Mouse (Mus musculus): ENCODE data around the gene A930017K11Rik. TPM values are rescaled to one million over a fixed set of nuclear protein-coding genes. Genes with fewer than 3 reads are reported as not detected.

A930017K11Rik gene
- polyA plus RNA-seq, 1 experiment from 2014 or later: 0.09 TPM

DNA sequence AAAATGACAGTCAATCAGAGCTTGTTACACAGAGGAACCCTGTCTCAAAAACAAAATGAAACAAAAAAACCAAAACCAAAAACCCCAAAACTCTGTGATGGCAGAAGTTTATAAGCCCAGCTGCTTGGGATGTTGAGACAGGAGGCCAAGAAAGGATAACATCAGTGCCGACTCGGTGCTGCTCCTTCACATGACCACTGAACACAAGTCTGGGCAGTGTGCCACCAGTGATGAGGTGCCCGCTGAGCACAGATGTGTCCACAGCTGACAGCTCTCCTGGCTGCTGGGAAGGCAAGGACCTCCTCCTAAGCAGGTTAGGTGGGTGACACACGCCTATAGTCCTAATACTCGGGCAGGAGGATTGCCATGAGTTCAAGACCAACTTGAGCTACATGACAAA lies 30.2 kb downstream of the A930017K11Rik start:
- Histone ChIP-seq H3K36me3 (ENCODE audit: control insufficient read depth, insufficient read depth) (peaks cover 15% of the 10 kb centered on the region), H3K4me3 (ENCODE audit: low read depth, low read length) (no peak overlapping the region), H3K9me3 (ENCODE audit: control insufficient read depth) (no peaks in the 10 kb centered on the region), H3K4me2 (replicated peaks; ENCODE audit: low read depth) (no peak overlapping the region), H3K27me3 (replicated peaks; ENCODE audit: control insufficient read depth, insufficient read depth, low read length) (no peaks in the 10 kb centered on the region), H3K9ac (ENCODE audit: low read depth, low read length) (no peak overlapping the region), H3K27ac (ENCODE audit: low read depth, low read length) (no peak overlapping the region), H3K4me1 (replicated peaks; ENCODE audit: control insufficient read depth, insufficient read depth, low read length) (peaks cover 11% of the 10 kb centered on the region)
- no peak for TF ChIP-seq CTCF (IDR thresholded peaks at IDR 0.05; ENCODE audit: low read depth)
- 80% methylated on average over 5 of the region's 5 CpGs for WGBS
- ATAC-seq: no peak

DNA sequence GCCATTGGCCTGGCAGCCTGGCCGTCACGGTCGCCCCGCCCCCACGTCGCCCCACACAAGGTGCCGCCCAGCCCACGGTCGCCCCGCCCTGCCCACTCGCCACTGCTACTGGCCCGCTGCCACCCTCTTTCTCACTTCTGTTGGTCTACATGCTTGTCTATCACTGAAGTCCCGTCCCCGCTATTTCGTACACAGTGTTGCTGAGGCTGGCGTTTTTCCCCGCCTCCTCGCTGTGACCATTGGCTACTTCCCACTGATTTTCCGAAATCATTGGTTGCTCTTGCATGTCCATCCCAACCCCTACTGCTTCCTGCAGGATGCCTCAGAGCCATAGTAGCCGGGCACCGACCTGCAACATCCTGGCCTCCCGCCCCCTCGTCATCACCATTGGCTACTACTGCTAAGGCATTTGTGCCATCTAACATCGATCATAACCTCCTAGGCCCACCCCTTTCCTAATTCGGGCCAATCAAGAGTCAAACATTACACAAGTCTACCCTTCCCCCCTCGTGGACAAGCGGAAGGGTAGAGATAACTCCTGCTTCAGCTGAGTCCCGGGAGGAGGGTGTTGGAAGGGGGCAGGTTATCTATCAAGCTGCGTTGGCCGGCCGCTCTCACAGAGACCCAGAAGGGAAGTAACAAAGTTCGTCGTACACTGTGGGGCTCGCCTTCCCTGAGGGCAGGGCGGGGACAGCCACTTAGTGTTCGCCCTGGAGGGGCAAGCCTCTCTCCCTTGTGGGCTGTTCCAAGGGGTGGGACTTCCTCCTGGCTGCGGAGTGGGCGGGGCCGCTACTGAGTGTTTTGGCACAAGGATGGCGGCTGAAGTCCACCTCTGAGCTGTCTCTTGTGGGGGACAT lies 32.4 kb downstream of the A930017K11Rik start:
- under 1% methylated on average over 35 of the region's 40 CpGs for WGBS

GRCm38 (mm10) chr17:25919144-25919785 lies 33.1 kb downstream of the A930017K11Rik start, which contains the start of gene Rab40c:
Rab40c (minus strand) TSS chr17:25919727.
- WGBS: 0% methylated on average over 55 of the region's 78 CpGs

More for the DNA sequence above, 32.4 kb downstream of the A930017K11Rik start:
- H3K27ac ChIP-seq (ENCODE audit: low read depth, low read length): peak overlapping the region; percentile 89
- H3K9me3 ChIP-seq (ENCODE audit: control insufficient read depth): no peaks in the 10 kb centered on the region
- peak overlapping the region; percentile 75 for H3K4me3 ChIP-seq (ENCODE audit: low read depth, low read length)
- H3K4me1 ChIP-seq (replicated peaks; ENCODE audit: control insufficient read depth, insufficient read depth, low read length): peaks cover 17% of the 10 kb centered on the region
- peak; percentile 98 for ATAC-seq
- peak overlapping the region; percentile 55 for H3K9ac ChIP-seq (ENCODE audit: low read depth, low read length)
- TF ChIP-seq CTCF (IDR thresholded peaks at IDR 0.05; ENCODE audit: low read depth): peak; percentile 0; the same call in 1 of the 2 replicates
- no peaks in the 10 kb centered on the region for H3K36me3 ChIP-seq (ENCODE audit: control insufficient read depth, insufficient read depth)
- H3K27me3 ChIP-seq (replicated peaks; ENCODE audit: control insufficient read depth, insufficient read depth, low read length): no peaks in the 10 kb centered on the region
- peak overlapping the region; percentile 89 for H3K4me2 ChIP-seq (replicated peaks; ENCODE audit: low read depth)

GRCm38 (mm10) chr17:25918037-25918750 lies 34.2 kb downstream of the A930017K11Rik start:
- Histone ChIP-seq H3K9me3 (ENCODE audit: control insufficient read depth) (no peaks in the 10 kb centered on the region), H3K27ac (ENCODE audit: low read depth, low read length) (peak overlapping the region; percentile 60), H3K36me3 (ENCODE audit: control insufficient read depth, insufficient read depth) (no peaks in the 10 kb centered on the region), H3K27me3 (replicated peaks; ENCODE audit: control insufficient read depth, insufficient read depth, low read length) (no peaks in the 10 kb centered on the region), H3K4me2 (replicated peaks; ENCODE audit: low read depth) (peak overlapping the region; percentile 89), H3K9ac (ENCODE audit: low read depth, low read length) (peak overlapping the region; percentile 83), H3K4me1 (replicated peaks; ENCODE audit: control insufficient read depth, insufficient read depth, low read length) (peaks cover 17% of the 10 kb centered on the region), H3K4me3 (ENCODE audit: low read depth, low read length) (peak overlapping the region; percentile 75)
- WGBS: 72% methylated on average over 9 of the region's 9 CpGs
- no peak for ATAC-seq
- TF ChIP-seq CTCF (IDR thresholded peaks at IDR 0.05; ENCODE audit: low read depth): no peak

More at GRCm38 (mm10) chr17:25919144-25919785, 33.1 kb downstream of the A930017K11Rik start, which contains the start of gene Rab40c:
- H3K9me3 ChIP-seq (ENCODE audit: control insufficient read depth): no peaks in the 10 kb centered on the region
- H3K4me3 ChIP-seq (ENCODE audit: low read depth, low read length): peak within 1 kb of the TSS; percentile 75
- H3K27me3 ChIP-seq (replicated peaks; ENCODE audit: control insufficient read depth, insufficient read depth, low read length): no peaks in the 10 kb centered on the region
- H3K4me2 ChIP-seq (replicated peaks; ENCODE audit: low read depth): peak within 1 kb of the TSS; percentile 89
- H3K36me3 ChIP-seq (ENCODE audit: control insufficient read depth, insufficient read depth): no peaks in the 10 kb centered on the region
- no peak for ATAC-seq
- H3K9ac ChIP-seq (ENCODE audit: low read depth, low read length): peak within 1 kb of the TSS; percentile 83
- H3K27ac ChIP-seq (ENCODE audit: low read depth, low read length): peak within 1 kb of the TSS; percentile 89
- H3K4me1 ChIP-seq (replicated peaks; ENCODE audit: control insufficient read depth, insufficient read depth, low read length): peaks cover 17% of the 10 kb centered on the region
- no peak for TF ChIP-seq CTCF (IDR thresholded peaks at IDR 0.05; ENCODE audit: low read depth)

- Histone ChIP-seq H3K27ac (ENCODE audit: low read depth, low read length) (peak overlapping the region; percentile 60), H3K4me3 (ENCODE audit: low read depth, low read length) (no peak overlapping the region), H3K27me3 (replicated peaks; ENCODE audit: control insufficient read depth, insufficient read depth, low read length) (no peaks in the 10 kb centered on the region), H3K9me3 (ENCODE audit: control insufficient read depth) (no peaks in the 10 kb centered on the region), H3K36me3 (ENCODE audit: control insufficient read depth, insufficient read depth) (no peaks in the 10 kb centered on the region), H3K4me1 (replicated peaks; ENCODE audit: control insufficient read depth, insufficient read depth, low read length) (peaks cover 17% of the 10 kb centered on the region), H3K9ac (ENCODE audit: low read depth, low read length) (no peak overlapping the region), H3K4me2 (replicated peaks; ENCODE audit: low read depth) (peak overlapping the region; percentile 89)
- no peak for TF ChIP-seq CTCF (IDR thresholded peaks at IDR 0.05; ENCODE audit: low read depth)
- 29% methylated on average over 8 of the region's 8 CpGs for WGBS
- ATAC-seq: no peak
Measured at GRCm38 (mm10) chr17:25916931-25917647, 35.3 kb downstream of the A930017K11Rik start.

All from intestine, postnatal 0 days (tissue).